Mouse (Mus musculus) embryo, embryonic 9.5 days (tissue): ENCODE measurements around the gene H2-M5.
A peak's percentile ranks its signal among the peaks of the same experiment; 100 is the strongest.

ENCODE experiments used
- DNase-seq: peaks from one replicate; pipeline ENCODE4 v3.0.0-alpha.2; 2017; ENCODE audit errors: extremely low spot score

The H2-M5 gene

DNA sequence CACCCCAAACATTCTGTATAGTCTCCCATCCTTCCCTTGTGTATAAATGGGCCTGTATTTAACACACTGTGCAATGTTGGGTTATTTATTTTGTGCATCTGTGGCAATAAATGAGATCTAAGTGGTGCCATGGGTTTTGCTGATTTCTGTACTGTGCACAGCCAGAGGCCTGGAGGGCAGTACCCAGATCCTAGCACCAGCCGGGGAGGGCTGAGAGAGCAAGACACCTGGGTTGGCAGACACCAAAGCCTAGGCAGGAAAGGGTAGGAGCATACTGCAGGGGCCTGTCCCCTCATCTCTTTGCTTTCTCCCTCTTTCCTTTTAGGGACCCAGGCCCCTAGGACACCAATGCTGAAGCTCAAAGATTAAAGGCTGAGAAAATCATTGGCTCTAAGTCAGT lies 41.1 kb downstream of the H2-M5 start:
- no peak for DNase-seq

DNA sequence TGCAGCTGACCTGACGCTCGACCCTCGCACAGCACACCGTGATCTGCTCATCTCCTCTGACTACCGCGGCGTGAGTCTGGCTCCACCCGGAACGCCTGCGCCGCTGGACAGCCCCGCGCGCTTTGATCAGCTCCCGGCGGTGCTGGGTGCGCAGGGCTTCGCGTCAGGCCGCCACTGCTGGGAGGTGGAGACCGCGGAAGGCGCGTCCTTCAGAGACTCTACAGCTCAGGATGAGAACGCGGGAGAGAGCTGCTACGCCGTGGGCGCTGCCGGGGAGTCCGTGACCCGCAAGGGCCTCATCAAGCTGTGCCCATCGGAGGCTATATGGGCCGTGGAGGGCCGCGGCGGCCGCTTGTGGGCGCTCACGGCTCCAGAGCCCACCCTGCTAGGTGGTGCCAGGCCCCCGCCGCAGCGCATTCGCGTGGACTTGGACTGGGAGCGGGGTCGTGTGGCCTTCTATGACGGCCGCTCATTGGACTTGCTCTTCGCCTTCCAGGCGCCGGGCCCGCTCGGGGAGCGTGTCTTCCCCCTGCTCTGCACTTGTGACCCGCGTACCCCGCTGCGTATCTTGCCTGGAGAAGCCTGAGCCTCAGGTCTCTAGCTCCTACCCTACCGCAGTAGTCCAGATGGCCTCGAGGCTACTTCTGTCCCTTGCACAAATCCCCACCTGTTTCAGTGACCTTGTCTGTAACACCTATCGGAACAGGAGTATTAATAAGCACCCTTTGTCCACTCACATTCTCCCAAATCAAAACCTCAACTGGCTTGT lies 42.1 kb downstream of the H2-M5 start:
- DNase-seq = peak; percentile 71

DNA sequence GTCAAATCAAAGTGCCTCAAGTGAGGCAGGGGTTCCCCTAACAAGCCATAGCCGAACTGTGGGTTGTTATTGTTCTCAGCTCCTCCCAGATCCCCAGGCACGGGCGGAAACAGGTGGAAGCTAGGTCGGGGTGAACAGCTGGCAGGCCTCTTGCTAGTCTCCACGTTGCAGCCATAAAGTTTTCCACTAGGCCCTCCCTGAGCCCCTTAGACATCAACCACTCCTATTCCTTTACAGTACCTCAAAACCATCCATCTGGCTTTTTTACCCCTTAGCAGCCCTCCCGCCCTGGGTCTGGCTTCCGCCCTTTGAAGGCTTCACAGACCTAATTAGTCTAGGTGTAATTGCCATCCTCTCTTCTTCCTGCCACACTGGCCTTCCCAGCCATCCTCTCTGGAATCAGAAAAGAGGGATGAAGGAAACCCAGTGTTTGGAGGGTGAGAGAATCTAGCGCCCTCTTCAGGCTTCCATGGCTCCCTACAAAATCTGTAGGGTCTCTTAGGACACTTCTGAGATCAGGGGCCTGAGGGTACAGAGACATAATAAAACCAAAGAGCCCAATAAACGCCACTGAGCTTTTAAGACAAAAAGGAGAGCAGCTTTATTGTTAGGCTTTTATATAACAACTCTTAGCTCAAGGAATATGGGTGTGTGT lies 45.1 kb downstream of the H2-M5 start:
- DNase-seq = peak; percentile 18

DNA sequence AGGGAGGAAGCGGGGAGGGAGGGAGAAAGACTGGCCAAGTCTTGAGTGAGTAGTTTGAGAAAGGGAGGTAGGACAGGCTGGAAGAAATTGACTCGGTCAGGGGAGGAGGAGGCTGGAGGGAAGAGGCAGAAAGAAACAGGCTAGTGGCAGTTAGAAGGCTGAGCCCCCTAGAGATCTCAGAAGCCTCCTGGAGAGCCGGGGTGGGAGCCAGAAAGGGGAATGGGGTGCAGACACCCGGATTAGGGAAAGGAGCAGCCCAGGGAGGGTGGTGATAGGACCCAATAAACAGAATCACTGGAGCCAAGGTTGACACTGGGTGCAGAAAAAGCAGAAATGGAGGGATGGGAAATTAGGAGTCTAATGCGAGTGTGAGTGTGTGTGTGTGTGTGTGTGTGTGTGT lies 45.6 kb downstream of the H2-M5 start:
- DNase-seq = no peak

DNA sequence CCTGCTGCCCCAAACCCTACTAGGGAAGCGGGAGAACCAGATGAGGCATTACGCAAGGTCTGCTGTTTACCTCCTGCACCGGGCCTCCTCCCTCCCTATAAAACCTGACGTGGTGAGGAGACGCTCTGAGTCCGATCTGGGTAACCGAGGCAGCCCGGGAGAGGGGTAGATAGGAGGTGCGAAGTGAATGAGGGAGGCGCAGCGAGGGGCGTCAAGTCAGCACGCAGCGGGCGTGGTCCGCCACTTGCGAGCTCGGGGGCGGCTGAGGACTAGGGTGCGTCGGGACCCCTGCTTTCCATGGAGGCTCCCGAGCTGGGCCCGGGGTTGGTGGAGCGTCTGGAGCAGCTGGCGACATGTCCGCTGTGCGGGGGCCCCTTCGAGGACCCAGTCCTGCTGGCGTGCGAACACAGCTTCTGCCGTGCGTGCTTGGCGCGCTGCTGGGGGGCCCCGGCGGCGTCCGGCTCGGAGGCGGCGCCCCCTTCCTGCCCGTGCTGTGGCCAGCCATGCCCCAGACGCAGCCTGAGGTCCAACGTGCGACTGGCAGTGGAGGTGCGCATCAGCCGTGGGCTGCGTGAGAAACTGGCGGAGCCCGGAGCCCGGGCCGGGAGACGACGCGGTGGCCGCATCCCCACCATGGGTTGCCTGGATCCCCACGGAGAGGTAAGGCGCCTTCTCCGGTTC lies 46.4 kb downstream of the H2-M5 start, which contains the start of gene Rnf39:
TSS of gene Rnf39 (plus strand) at position 128 of the 681 bp plus-strand sequence.
- DNase-seq = peak; percentile 22

DNA sequence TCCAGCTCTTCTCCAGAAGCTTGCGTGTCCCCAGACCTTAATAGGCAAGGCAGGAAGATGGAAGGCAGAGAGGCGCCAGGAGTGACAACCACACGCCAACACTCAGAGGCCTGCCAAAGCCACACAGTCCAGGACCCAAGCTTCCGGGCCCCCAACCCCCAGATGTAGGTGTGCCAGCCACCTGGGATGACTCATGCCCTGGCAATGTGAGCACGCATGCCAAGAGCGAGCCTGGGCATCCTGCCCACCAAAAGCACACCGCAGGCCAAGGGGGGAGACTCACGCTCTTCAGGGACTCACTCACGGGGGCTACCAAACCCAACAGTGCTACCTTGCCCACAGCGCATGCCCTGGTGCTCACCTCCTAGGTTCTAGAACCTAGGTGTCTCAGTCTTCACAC lies 46.9 kb downstream of the H2-M5 start:
- DNase-seq = no peak

DNA sequence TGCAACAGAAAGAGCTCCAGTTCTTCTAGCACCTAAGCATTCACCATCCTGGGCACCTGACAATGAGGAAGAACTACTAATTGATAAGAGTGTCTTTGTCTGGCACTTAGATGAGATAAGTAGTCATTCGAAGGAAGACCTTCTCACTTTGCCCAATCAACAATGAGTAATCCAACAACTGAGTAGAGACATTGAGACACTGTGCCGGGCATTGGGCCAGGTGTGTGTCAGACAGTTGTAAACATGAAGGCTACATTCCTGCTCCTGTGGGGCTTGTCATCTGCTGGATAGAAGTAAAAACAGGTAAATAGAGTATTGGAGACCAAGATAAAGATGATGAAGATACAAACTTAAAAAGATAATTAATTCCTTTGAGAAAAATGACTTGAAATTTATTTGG lies 51.3 kb downstream of the H2-M5 start:
- no peak for DNase-seq
